Mouse (Mus musculus) intestine, embryonic 16.5 days (tissue): ENCODE results near the gene Nr1h4. TPM values are rescaled to one million over a fixed set of nuclear protein-coding genes. Genes with fewer than 3 reads are reported as not detected.

Source experiments
- ATAC-seq: fragments of 200-750 bp; cut with Nextera tagmentation; 2 replicates; pipeline ENCODE4 v1.8.0; 2017; ENCODE audit warnings: moderate TSS enrichment, moderate library complexity
- H3K27ac ChIP-seq: fragments of 300-500 bp; sonication (generic); 2 replicates; pipeline ENCODE4 v1.5.1; 2014; ENCODE audit warnings: mild to moderate bottlenecking, low read length
- H3K27me3 ChIP-seq: fragments of 300-500 bp; sonication (generic); replicated peaks from 2 replicates; pipeline ENCODE4 v1.6.1; 2014; ENCODE audit warnings: low read length, control low read depth, mixed read lengths; ENCODE audit not compliant: control insufficient read depth, insufficient read depth
- H3K36me3 ChIP-seq: fragments of 300-500 bp; sonication (generic); 2 replicates; pipeline ENCODE4 v1.6.1; 2014; ENCODE audit warnings: low read length, control low read depth; ENCODE audit not compliant: control insufficient read depth, insufficient read depth
- H3K4me1 ChIP-seq: fragments of 300-500 bp; sonication (generic); 2 replicates; pipeline ENCODE4 v1.6.1; 2014; ENCODE audit warnings: low read length, control low read depth, mixed read lengths; ENCODE audit not compliant: control insufficient read depth, insufficient read depth
- H3K4me2 ChIP-seq: fragments of 300-500 bp; sonication (generic); 2 replicates; pipeline ENCODE4 v1.6.1; 2014; ENCODE audit warnings: low read depth, low read length, control low read depth
- H3K4me3 ChIP-seq: fragments of 300-500 bp; sonication (generic); 2 replicates; pipeline ENCODE4 v1.5.1; 2014; ENCODE audit warnings: mild to moderate bottlenecking, low read length
- H3K9ac ChIP-seq: fragments of 300-500 bp; sonication (generic); 2 replicates; pipeline ENCODE4 v1.6.1; 2014; ENCODE audit warnings: low read depth, low read length
- H3K9me3 ChIP-seq: fragments of 300-500 bp; sonication (generic); 2 replicates; pipeline ENCODE4 v1.6.1; 2016; ENCODE audit warnings: low read length, control low read depth; ENCODE audit not compliant: control insufficient read depth
- WGBS: fragments of 180-500 bp; shearing (Covaris S2); extraction: QIAGEN DNeasy Blood & Tissue Kit; methylation state at CpG from one replicate; pipeline ENCODE4 v1.1.7; 2014; 5-methylcytosine and 5-hydroxymethylcytosine counted together
- polyA plus RNA-seq: library from polyadenylated mRNA; unstranded; fragments of >200 nt; fragmentation: Nextera tagmentation; extraction: Ambion mirVana; gene quantifications from 2 replicates; pipeline ENCODE4 v1.2.1, GENCODE M21; 2015

Nr1h4 gene
- polyA plus RNA-seq, 1 experiment from 2014 or later: 84.0 TPM

DNA sequence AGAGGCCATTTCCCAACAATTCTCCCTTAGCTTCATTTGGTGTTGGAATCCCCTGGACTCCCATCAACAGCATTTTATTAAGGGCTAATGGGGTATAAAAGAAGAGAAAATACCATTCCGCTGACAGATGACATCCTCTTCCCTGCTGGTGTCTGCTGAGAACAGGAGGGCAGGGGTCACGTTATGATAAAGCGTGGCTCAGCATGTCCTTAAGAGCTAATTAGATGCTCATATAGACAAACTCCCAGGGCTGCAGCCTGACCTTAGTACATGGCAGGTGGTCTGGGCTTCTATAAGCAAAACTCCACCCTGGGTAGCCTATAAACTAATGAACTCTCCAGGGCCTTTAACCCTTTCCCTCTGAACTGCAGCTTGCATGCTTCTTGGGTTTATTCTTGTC, 42.1 kb downstream of the Nr1h4 start:
- 36% methylated on average over 3 of the region's 3 CpGs for WGBS
- 0 out of 2 replicates have a peak, but pooled peaks cover 4% of the 10 kb centered on the region for H3K36me3 ChIP-seq
- ATAC-seq: no peak

GRCm38 (mm10) chr10:89490250-89490649, 43.1 kb downstream of the Nr1h4 start:
- 88% methylated on average over 3 of the region's 3 CpGs for WGBS

More for the DNA sequence above, 42.1 kb downstream of the Nr1h4 start:
- Histone ChIP-seq H3K27me3 (no peaks in the 10 kb centered on the region), H3K4me1 (peaks cover 8% of the 10 kb centered on the region; the same call in 1 of the 2 replicates), H3K4me2 (no peak overlapping the region), H3K27ac (no peak overlapping the region), H3K9ac (no peak overlapping the region), H3K9me3 (no peaks in the 10 kb centered on the region), H3K4me3 (no peak overlapping the region)

DNA sequence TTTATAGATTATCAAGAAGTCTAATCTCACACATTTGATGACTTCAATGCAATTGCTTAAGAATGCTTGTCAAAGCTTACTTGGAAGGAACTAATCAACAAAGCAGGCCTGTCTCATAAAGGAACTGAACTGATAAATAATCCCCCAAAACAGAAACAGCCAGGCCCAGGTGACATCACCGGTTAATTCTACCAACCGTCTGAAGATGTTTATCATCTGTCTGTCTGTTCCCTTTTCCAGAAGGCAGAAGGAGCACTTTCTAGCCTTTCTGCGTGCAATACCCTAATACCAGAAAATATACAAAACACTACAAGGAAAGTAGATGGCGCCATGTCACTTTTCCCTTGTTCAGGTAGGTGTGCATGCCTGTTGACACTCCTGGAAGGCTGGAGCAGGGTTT, 43.9 kb downstream of the Nr1h4 start:
- 55% methylated on average over 4 of the region's 4 CpGs for WGBS

More at GRCm38 (mm10) chr10:89490250-89490649, 43.1 kb downstream of the Nr1h4 start:
- no peak overlapping the region for H3K27ac ChIP-seq
- no peaks in the 10 kb centered on the region for H3K9me3 ChIP-seq
- H3K9ac ChIP-seq: no peak overlapping the region
- no peaks in the 10 kb centered on the region for H3K27me3 ChIP-seq
- no peak overlapping the region for H3K4me3 ChIP-seq
- ATAC-seq: no peak
- H3K4me1 ChIP-seq: peaks cover 9% of the 10 kb centered on the region; the same call in 1 of the 2 replicates
- no peak overlapping the region for H3K4me2 ChIP-seq
- 0 out of 2 replicates have a peak, but pooled peaks cover 4% of the 10 kb centered on the region for H3K36me3 ChIP-seq

GRCm38 (mm10) chr10:89486995-89487742, 46.2 kb downstream of the Nr1h4 start:
- Histone ChIP-seq H3K4me1 (peaks cover 14% of the 10 kb centered on the region; the same call in 1 of the 2 replicates), H3K4me2 (no peak overlapping the region), H3K27me3 (no peaks in the 10 kb centered on the region), H3K9me3 (no peaks in the 10 kb centered on the region), H3K4me3 (no peak overlapping the region), H3K9ac (no peak overlapping the region), H3K27ac (no peak overlapping the region), H3K36me3 (no peaks in the 10 kb centered on the region)
- ATAC-seq: 0 out of 2 replicates have a peak, but pooled peaks have one; percentile 14
- WGBS: 57% methylated on average over 4 of the region's 4 CpGs

More for the DNA sequence above, 43.9 kb downstream of the Nr1h4 start:
- Histone ChIP-seq H3K9me3 (no peaks in the 10 kb centered on the region), H3K4me3 (no peak overlapping the region), H3K9ac (no peak overlapping the region), H3K27me3 (no peaks in the 10 kb centered on the region), H3K4me2 (no peak overlapping the region), H3K36me3 (no peaks in the 10 kb centered on the region), H3K27ac (no peak overlapping the region), H3K4me1 (peaks cover 15% of the 10 kb centered on the region; the same call in 1 of the 2 replicates)
- peak; percentile 26; the same call in 1 of the 2 replicates for ATAC-seq

- Histone ChIP-seq H3K36me3 (no peaks in the 10 kb centered on the region), H3K9me3 (no peaks in the 10 kb centered on the region), H3K9ac (no peak overlapping the region), H3K4me2 (no peak overlapping the region), H3K4me3 (no peak overlapping the region), H3K4me1 (peaks cover 13% of the 10 kb centered on the region), H3K27ac (peak overlapping the region; percentile 43), H3K27me3 (no peaks in the 10 kb centered on the region)
- ATAC-seq: no peak
Observed at GRCm38 (mm10) chr10:89484907-89485306, 48.5 kb downstream of the Nr1h4 start.

DNA sequence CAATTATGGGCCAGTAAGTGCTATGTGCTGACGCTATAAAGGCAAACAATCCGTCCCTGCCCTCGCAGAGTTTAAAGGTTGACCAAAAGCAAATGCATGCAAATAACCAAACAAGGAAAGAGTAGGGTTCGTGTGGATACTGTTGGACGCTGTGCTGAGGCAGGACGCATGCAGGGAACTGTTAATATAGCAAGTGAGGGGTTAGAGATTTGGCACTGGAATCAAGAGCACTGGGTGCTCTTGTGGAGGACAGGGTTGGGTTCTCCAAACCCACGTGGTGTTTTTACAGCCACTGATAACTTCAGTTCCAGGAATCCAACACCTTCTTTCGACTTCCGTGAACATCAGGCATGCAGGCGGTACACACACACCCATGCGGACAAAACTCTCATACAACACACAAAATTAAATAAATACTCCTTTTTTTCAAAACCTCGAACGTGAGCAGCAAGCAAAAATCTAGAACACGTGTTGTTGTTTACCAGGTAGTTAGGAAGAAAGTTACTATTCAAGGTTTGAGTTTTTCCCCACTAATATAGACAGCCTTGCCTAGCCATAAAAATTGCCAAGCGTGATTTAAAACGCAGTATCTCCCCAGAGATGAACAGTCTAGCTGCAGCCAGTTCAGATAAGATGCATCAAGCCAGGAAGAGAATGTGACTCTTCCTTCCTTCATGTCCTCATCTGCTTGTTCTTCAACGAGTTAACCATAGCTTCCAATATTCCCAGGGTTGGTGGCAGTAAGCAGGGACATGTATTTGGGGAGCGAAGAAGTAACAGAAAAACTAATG, 49.4 kb downstream of the Nr1h4 start:
- WGBS: 58% methylated on average over 18 of the region's 18 CpGs
- H3K9me3 ChIP-seq: no peaks in the 10 kb centered on the region
- no peak overlapping the region for H3K9ac ChIP-seq
- ATAC-seq: peak; percentile 94
- no peak overlapping the region for H3K4me3 ChIP-seq
- H3K4me1 ChIP-seq: peaks cover 13% of the 10 kb centered on the region
- 0 out of 2 replicates have a peak overlapping the region, but pooled peaks have one; percentile 27 for H3K4me2 ChIP-seq
- peak overlapping the region; percentile 43 for H3K27ac ChIP-seq
- H3K27me3 ChIP-seq: no peaks in the 10 kb centered on the region
- 0 out of 2 replicates have a peak, but pooled peaks cover 2% of the 10 kb centered on the region for H3K36me3 ChIP-seq

DNA sequence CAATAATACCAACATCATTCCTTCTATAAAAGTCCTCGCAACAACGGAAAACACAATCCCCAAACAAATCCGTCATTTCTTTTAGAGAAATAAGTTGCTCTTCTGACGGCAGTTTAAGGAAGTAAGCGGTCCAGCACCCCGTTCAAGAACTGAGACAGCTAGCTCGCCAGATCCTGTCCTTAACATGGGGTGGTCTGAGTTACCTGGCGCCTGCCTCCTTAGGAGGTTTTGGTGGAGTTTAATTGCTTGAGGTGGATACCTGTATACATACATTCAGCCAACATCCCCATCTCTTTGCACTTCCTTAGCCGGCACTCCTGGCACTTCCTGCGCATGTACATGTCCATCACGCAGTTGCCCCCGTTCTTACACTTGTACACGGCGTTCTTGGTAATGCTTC, 50.3 kb downstream of the Nr1h4 start:
- H3K36me3 ChIP-seq: 0 out of 2 replicates have a peak, but pooled peaks cover 3% of the 10 kb centered on the region
- H3K4me3 ChIP-seq: no peak overlapping the region
- H3K27me3 ChIP-seq: no peaks in the 10 kb centered on the region
- H3K4me1 ChIP-seq: peaks cover 13% of the 10 kb centered on the region
- H3K9ac ChIP-seq: no peak overlapping the region
- no peaks in the 10 kb centered on the region for H3K9me3 ChIP-seq
- no peak for ATAC-seq
- 74% methylated on average over 14 of the region's 14 CpGs for WGBS
- peak overlapping the region; percentile 45 for H3K27ac ChIP-seq
- H3K4me2 ChIP-seq: peak overlapping the region; percentile 19; the same call in 1 of the 2 replicates

GRCm38 (mm10) chr10:89482142-89482681, 51.2 kb downstream of the Nr1h4 start:
- no peak overlapping the region for H3K9ac ChIP-seq
- H3K4me1 ChIP-seq: peaks cover 11% of the 10 kb centered on the region
- WGBS: 71% methylated on average over 10 of the region's 10 CpGs
- no peaks in the 10 kb centered on the region for H3K27me3 ChIP-seq
- no peak for ATAC-seq
- no peaks in the 10 kb centered on the region for H3K9me3 ChIP-seq
- H3K4me2 ChIP-seq: no peak overlapping the region
- no peak overlapping the region for H3K4me3 ChIP-seq
- H3K27ac ChIP-seq: no peak overlapping the region
- H3K36me3 ChIP-seq: 0 out of 2 replicates have a peak, but pooled peaks cover 3% of the 10 kb centered on the region

DNA sequence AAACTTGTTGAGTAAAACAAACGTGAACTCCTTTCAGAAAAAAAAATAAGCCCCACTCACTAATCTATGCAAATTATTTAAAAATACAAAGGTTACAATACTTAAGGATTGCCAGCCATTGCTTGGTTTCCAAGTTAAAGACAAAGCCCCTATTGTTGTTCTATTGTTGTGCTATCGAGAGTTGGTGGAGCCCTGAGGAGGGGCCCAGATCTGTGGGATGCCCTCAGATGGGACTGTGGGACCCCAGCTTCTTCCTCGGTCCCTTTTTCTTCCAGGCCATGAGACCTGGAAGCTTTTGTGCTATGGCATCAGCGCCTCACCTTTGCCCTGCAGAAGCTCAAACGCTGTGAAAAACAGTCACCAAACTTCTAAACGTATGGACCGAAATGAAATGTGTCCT, 51.7 kb downstream of the Nr1h4 start:
- Histone ChIP-seq H3K36me3 (0 out of 2 replicates have a peak, but pooled peaks cover 3% of the 10 kb centered on the region), H3K9ac (no peak overlapping the region), H3K27ac (no peak overlapping the region), H3K9me3 (no peaks in the 10 kb centered on the region), H3K4me1 (peaks cover 10% of the 10 kb centered on the region), H3K4me2 (no peak overlapping the region), H3K27me3 (no peaks in the 10 kb centered on the region), H3K4me3 (no peak overlapping the region)
- ATAC-seq: no peak
- WGBS: 61% methylated on average over 7 of the region's 7 CpGs
